Mouse (Mus musculus) cerebellum, adult 11-12 months (tissue): ENCODE measurements at regions not wholly inside any gene's neighbourhood (a gene's known extent, or its start where the extent isn't known, plus 50 kb on each side); places are given as distances from the start of the nearest gene placed in this dataset.

Source experiments
- DNase-seq: peaks from one replicate; pipeline ENCODE4 v3.0.0; 2022

DNA sequence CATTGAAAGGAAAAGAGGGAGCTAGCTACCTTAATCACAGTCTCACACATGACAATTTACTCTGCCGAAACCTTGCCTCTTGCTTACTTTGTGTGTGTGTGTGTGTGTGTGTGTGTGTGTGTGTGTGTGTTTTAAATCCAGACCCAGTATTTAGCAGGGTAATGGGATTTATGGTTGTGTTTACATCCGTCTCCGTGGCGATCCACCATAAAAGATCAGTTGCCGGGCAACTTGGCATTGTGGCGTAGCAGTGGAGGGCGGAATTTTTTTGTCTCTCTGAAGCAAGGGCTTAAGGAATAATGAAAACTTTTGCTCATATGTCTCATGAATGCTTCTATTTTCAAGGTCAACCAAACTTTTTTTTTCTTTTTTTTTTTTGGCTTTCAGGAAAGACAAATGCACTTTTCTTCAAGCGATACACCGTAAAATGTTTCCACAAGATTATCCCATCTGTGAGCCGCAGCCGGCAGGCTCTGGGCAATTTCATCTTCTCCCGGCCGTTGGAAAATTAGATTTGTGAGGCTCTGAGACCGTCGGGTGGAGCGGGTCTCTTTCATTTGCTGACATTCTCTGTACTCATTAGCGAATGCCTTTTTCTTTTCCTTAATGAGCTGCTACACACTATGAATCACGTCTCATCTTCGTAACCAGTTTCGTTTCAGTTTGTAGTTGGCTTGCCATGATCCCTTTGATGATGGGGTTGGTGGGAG is 53.9 kb upstream of the Ptch1 start:
- DNase-seq, result no peak

- DNase-seq, result no peak
Observed at GRCm38 (mm10) chr13:63627894-63628287, 54.5 kb upstream of the Ptch1 start.

DNA sequence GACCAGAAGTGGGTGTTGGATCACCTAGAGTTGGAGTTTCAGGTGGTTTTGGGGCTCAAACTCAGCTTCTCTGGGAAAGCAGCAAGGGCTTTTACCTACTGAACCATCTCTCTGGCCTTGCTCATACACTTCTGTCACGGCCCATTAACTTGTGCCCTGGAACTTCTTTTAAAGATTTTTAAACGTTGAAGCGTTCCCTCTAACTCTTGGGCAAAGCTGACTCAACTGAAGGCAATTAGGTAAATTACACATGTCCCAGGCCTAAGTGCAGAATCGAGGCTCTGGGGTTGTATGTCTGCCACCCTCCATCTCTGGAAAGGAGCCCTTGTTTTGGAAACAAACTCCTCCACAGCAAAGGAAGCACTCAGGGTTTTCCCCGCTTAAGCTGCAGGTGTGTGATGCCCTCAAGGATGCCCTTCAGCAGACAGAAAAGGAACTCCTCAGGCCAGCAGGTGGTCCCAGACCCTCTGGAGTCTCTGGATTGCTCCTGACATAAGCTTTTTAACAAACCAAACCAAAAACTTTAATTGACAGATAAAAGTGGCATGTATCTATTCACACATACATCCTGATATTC is 58.5 kb upstream of the Ptch1 start:
- no peak for DNase-seq

GRCm38 (mm10) chr13:63634294-63634693 is 60.9 kb upstream of the Ptch1 start:
- no peak for DNase-seq

- DNase-seq, result no peak
Observed at GRCm38 (mm10) chr13:63641649-63642226, 68.3 kb upstream of the Ptch1 start.

GRCm38 (mm10) chr13:63642617-63643016 is 69.2 kb upstream of the Ptch1 start:
- DNase-seq, result peak; percentile 2

DNA sequence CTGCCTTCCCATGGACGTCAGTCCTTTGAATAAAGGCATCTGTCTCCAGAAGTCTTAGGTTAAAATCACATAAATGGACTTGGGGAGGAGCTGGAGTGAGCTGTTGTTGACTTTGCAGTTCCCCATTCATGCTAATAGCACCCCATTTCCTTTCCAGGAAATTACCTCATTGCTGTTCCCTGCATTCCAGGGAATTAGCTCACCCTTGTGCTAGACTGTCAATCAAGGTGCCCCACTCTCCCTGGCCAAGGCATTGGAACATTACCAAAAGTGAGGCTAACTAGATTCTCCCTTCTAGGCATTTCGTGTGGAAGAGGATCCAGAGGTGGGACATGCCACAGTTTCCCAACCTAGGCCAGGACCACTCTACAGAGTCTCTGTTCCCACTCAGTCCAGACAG is 70.0 kb upstream of the Ptch1 start:
- no peak for DNase-seq

DNA sequence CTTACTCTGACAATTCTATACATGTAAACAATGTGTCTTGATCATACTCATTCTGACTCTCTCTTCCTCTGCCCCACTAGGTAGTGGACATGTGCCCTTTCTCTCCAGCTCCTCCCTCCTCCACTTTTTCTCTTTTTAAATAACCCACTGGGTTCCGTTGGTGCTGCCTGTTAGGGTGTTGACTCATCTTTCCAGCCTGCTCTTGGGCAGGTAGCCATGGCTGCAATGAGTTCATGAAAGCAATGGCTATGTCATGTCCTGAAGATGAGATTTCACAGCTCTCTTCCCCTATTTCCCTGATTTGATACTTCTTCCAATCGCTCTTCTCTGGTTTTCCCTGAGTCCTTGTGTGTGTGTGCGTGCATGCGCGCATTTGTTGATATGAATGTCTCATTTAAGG is 70.9 kb upstream of the Ptch1 start:
- no peak for DNase-seq

GRCm38 (mm10) chr13:63649058-63649647 is 75.8 kb upstream of the Ptch1 start:
- no peak for DNase-seq

DNA sequence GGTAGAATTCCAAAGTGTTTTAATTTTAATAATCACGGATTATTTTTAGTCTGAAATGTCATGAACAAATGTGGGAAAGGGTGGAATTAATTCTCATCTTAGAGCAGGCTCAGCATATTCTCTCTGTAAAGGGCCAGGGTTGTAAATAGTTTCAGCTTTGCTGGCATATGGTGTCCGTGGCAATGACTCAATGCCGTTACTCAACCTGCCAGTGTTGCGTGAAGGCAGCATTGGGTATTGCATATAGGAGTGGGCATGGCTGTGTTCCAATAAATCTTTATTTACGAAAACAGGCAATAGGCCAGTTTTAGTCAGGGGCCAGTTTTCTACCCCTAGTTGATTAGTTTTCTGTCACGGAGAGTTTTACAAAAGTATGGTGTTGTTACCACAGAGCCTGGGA is 81.1 kb upstream of the Ptch1 start:
- DNase-seq, result no peak

GRCm38 (mm10) chr13:63657115-63657514 is 83.7 kb upstream of the Ptch1 start:
- DNase-seq, result no peak

- DNase-seq, result no peak
Observed at GRCm38 (mm10) chr13:63659412-63659811, 86.0 kb upstream of the Ptch1 start.

DNA sequence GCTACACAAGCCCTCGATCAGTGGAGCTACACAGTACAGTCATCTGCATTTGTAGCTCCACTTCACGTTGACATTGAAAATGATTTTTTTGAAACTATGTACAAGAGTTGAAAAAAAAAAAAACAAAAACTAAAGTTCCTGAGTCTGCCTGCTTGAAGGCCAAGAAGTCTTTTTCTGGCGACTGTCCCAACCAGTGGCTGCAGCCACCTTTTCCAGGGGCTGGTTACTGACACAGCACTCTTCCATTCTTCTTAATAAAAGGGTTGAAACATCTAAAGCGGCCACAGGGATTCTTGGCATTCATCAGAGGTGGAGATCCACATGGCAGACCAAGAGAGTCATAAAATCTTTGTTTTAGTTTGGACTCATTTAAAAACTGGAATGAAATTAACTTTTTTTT is 87.0 kb upstream of the Ptch1 start:
- no peak for DNase-seq

- no peak for DNase-seq
Observed at GRCm38 (mm10) chr13:63668576-63668975, 95.2 kb upstream of the Ptch1 start.

- no peak for DNase-seq
Observed at GRCm38 (mm10) chr13:63669031-63669430, 95.6 kb upstream of the Ptch1 start.

GRCm38 (mm10) chr13:63672425-63672824 is 99.0 kb upstream of the Ptch1 start:
- DNase-seq, result no peak

DNA sequence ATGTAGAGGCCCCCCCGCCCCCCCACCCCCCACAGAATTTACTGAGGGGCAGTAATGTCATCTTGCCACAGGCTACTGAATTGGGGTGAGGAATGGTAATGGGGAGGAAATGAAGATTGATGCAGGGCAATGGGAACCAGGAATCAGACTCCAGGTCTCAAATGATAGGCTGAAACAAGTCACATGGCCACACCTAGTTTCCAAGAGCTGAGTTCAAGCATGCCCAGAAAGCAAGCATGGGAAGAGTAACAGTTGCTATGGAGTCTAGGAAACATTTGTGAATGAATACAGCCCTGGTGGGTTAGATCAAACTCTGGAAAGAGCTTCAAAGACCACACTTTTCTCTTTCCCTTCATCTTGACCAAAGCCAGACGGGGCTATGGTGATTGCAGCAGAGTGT is 104.3 kb upstream of the Ptch1 start:
- no peak for DNase-seq

DNA sequence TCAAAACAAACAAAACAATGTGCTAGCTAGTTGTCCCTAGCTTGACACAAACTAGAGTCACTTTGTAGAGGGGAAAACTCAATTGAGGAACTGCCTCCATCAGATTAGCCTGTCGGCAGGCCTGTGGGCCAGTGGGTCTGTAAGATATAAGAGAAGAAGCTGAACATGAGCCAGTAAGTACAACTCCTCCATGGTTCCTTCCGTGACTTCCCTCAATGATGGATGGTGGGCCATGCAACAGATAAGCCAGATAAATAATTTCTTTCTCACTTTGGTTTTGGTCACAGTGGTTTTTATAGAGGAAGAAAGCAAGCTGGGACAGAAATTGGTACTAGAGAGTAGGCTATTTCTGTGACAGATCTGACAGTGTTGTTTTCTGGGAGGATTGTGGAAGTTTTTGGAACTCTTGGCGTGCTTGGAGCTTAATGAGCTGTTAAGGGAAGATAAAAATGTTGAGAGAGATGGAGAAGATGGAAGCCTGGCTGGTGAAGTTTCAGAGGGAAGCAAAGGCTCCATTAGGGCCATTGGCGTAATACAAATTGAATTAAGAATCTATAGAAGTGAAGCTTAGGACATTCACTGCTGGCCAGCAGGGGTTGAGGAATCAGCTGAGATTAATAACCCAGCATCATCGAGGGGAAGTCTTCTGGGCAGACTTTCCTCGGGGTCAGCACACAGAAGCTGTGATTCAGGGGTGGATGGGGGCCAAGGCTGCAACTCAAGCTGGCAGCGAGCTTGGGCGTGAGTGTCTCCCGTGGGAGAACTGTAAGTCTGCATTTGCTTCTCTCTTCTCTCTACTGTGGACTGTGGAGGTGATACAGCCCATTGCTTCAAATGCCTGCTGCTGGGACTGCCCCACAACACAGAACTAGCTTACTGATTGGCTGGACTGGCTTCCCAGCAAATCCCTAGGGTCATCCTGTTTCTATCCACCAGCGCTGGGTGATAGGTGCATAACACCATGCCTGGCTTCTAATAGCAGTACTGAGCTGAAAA is 105.2 kb upstream of the Ptch1 start:
- DNase-seq, result no peak

GRCm38 (mm10) chr13:63682341-63682740 is 108.9 kb upstream of the Ptch1 start:
- DNase-seq, result no peak

- DNase-seq, result peak; percentile 12
Observed at GRCm38 (mm10) chr13:63691974-63692373, 118.6 kb upstream of the Ptch1 start.

DNA sequence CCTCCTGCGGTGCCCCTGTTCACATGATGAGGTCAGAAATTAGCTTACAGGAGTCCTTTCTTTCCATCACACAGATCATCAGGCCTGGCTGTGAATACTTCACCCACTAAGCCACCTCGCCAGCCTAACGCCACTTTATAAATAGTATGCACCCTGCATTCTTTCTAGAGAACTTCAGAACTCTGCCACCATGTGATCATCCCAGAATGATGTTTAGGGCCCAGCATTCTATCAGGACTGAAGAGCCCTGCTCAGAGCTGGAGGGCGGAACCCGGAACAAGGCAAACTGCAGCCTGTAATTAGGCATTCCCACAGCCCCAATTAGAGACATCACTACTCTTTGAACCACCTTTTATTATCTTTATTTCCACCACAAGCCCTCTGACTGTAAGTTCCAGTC is 120.2 kb upstream of the Ptch1 start:
- DNase-seq, result no peak

DNA sequence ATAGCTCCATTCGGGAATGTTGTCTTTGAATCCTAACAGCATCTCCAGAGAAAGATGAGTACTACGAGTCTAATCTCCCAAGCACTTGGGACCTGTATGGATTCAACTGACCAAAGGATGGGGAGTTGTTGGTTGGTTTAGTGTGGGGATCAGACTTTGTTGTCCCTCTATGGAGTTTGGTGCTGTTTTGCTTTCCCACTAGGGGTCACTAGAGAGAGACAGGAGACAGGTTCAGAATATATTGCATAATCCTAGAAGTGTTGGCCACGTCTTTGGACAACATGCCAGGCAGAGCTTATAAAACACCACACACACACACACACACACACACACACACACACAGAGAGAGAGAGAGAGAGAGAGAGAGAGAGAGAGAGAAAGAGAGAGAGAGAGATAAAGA is 118.6 kb upstream of the Ercc6l2 start:
- DNase-seq, result no peak

GRCm38 (mm10) chr13:63699624-63700023 is 115.4 kb upstream of the Ercc6l2 start:
- DNase-seq, result no peak
